Comparison of ENCODE assay signal across 20 mouse cellular contexts in genomic region chr6:135053789-135054188, GRCm38 (mm10). TPM values are rescaled to one million over a fixed set of nuclear protein-coding genes. Genes with fewer than 3 reads are reported as not detected.
DNase-seq lines count a peak whose midpoint lies in the region; ATAC-seq and TF ChIP-seq lines count a peak whose summit lies in the region.
"Had no signal": no experiment of that assay in that cellular context is flagged by ENCODE, and none has a peak within 500 bp of the region (broad histone marks: within the 10 kb centered on the region; RNA-seq: fewer than 3 reads in every experiment).

No protein-coding gene starts in this region.

- no peaks in the 10 kb centered on the region for H3K9me3 ChIP-seq in intestine, embryonic 16.5 days (ENCODE audit: control insufficient read depth, low read length)
- H3K9me3 ChIP-seq in intestine, embryonic 15.5 days, result no peaks in the 10 kb centered on the region
- H3K9me3 ChIP-seq in stomach, embryonic 16.5 days (replicated peaks; ENCODE audit: control insufficient read depth, low read length), result no peaks in the 10 kb centered on the region
- H3K9me3 ChIP-seq in stomach, postnatal 0 days (ENCODE audit: control insufficient read depth, low read length), result no peaks in the 10 kb centered on the region
- H3K9me3 ChIP-seq: G1E had no signal

- no peak for TF ChIP-seq CTCF in stomach, postnatal 0 days (IDR thresholded peaks at IDR 0.05; ENCODE audit: low read depth)
- no peak for TF ChIP-seq CTCF in lung, adult 2 months (IDR thresholded peaks at IDR 0.05; ENCODE audit: insufficient read depth, low read length)

- H3K27me3 ChIP-seq in intestine, embryonic 16.5 days (replicated peaks; ENCODE audit: control insufficient read depth, insufficient read depth, low read length), result no peaks in the 10 kb centered on the region
- no peaks in the 10 kb centered on the region for H3K27me3 ChIP-seq in intestine, embryonic 15.5 days (replicated peaks)
- H3K27me3 ChIP-seq in stomach, embryonic 16.5 days (ENCODE audit: control insufficient read depth, insufficient read depth, low read length), result no peaks in the 10 kb centered on the region
- no peaks in the 10 kb centered on the region for H3K27me3 ChIP-seq in stomach, postnatal 0 days (ENCODE audit: control insufficient read depth, insufficient read depth, low read length)
- H3K27me3 ChIP-seq: Patski had no signal

- no peaks in the 10 kb centered on the region for H3K36me3 ChIP-seq in intestine, embryonic 16.5 days (ENCODE audit: control insufficient read depth, insufficient read depth, low read length)
- H3K36me3 ChIP-seq in intestine, embryonic 15.5 days, result no peaks in the 10 kb centered on the region
- no peaks in the 10 kb centered on the region for H3K36me3 ChIP-seq in stomach, embryonic 16.5 days (ENCODE audit: control insufficient read depth, insufficient read depth, low read length)
- H3K36me3 ChIP-seq in stomach, postnatal 0 days (ENCODE audit: control insufficient read depth, insufficient read depth, low read length), result no peaks in the 10 kb centered on the region
- H3K36me3 ChIP-seq: G1E had no signal

- no peak for TF ChIP-seq EP300 in stomach, postnatal 0 days (optimal IDR thresholded peaks at IDR 0.05)

- no peak for TF ChIP-seq POLR2A in lung, adult 2 months (IDR thresholded peaks at IDR 0.05; ENCODE audit: borderline replicate concordance, extremely low read depth, low read depth, low read length)

- no peak overlapping the region for H3K9ac ChIP-seq in intestine, embryonic 16.5 days (ENCODE audit: low read depth, low read length)
- no peak overlapping the region for H3K9ac ChIP-seq in intestine, embryonic 15.5 days
- peak overlapping the region; percentile 16; the same call in 1 of the 2 replicates for H3K9ac ChIP-seq in stomach, embryonic 16.5 days (ENCODE audit: low read length)
- no peak overlapping the region for H3K9ac ChIP-seq in stomach, postnatal 0 days (ENCODE audit: low read length)

- H3K27ac ChIP-seq in intestine, embryonic 16.5 days (ENCODE audit: low read length), result no peak overlapping the region
- no peak overlapping the region for H3K27ac ChIP-seq in intestine, embryonic 15.5 days
- no peak overlapping the region for H3K27ac ChIP-seq in stomach, embryonic 16.5 days (ENCODE audit: low read length)
- no peak overlapping the region for H3K27ac ChIP-seq in stomach, postnatal 0 days (replicated peaks)

- DNase-seq in stomach, postnatal 0 days (ENCODE audit: low spot score), result peak; percentile 51
- no peak for DNase-seq in lung, adult 2 months
- no peak for DNase-seq in natural killer cell, adult 2 months (ENCODE audit: low spot score in 2 of 2)
- DNase-seq: adrenal gland, adult 2 months; adrenal gland, adult 8-10 months; adrenal gland, postnatal 10 days; adrenal gland, postnatal 14 days; adrenal gland, postnatal 25 days; adrenal gland, postnatal 36 days; B cell, adult 2 months; cerebellum, adult 11 months; cerebellum, adult 11-12 months; cerebellum, adult 18-20 months had no signal

- 69% methylated on average over 3 of the region's 3 CpGs for WGBS in intestine, embryonic 16.5 days
- WGBS in intestine, embryonic 15.5 days, result 71% methylated on average over 3 of the region's 3 CpGs
- WGBS in stomach, embryonic 16.5 days, result 66% methylated on average over 3 of the region's 3 CpGs
- 45% methylated on average over 3 of the region's 3 CpGs for WGBS in stomach, postnatal 0 days
- WGBS in lung, adult 2 months, result 84% methylated on average over 3 of the region's 3 CpGs

- 0 out of 2 replicates have a peak, but pooled peaks have one; percentile 40 for ATAC-seq in intestine, embryonic 16.5 days
- ATAC-seq in intestine, embryonic 15.5 days, result no peak
- peak; percentile 50; the same call in 1 of the 2 replicates for ATAC-seq in stomach, embryonic 16.5 days (ENCODE audit: insufficient read depth, low FRiP score)
- ATAC-seq in stomach, postnatal 0 days (ENCODE audit: low FRiP score, low TSS enrichment), result peak; percentile 58; the same call in 1 of the 2 replicates
- ATAC-seq: activated CD4-positive, CD25-positive, alpha-beta regulatory T cell, adult 4 months; CD4-positive, CD25-positive, alpha-beta regulatory T cell, adult 4 months; Patski had no signal

- H3K4me3 ChIP-seq in intestine, embryonic 16.5 days (ENCODE audit: low read length), result no peak overlapping the region
- H3K4me3 ChIP-seq in intestine, embryonic 15.5 days (replicated peaks), result no peak overlapping the region
- no peak overlapping the region for H3K4me3 ChIP-seq in stomach, embryonic 16.5 days (replicated peaks; ENCODE audit: low read length)
- no peak overlapping the region for H3K4me3 ChIP-seq in stomach, postnatal 0 days (ENCODE audit: low read depth, low read length)
- no peak overlapping the region for H3K4me3 ChIP-seq in lung, adult 2 months (replicated peaks; ENCODE audit: extremely low read depth, low read depth, low read length)

- no peaks in the 10 kb centered on the region for H3K4me1 ChIP-seq in intestine, embryonic 16.5 days (ENCODE audit: control insufficient read depth, insufficient read depth, low read length)
- no peaks in the 10 kb centered on the region for H3K4me1 ChIP-seq in intestine, embryonic 15.5 days (replicated peaks)
- peaks cover 5% of the 10 kb centered on the region; the same call in 1 of the 2 replicates for H3K4me1 ChIP-seq in stomach, embryonic 16.5 days (ENCODE audit: control insufficient read depth, insufficient read depth, low read length)
- no peaks in the 10 kb centered on the region for H3K4me1 ChIP-seq in stomach, postnatal 0 days (replicated peaks; ENCODE audit: control insufficient read depth, insufficient read depth)
- peaks cover 1% of the 10 kb centered on the region for H3K4me1 ChIP-seq in lung, adult 2 months (ENCODE audit: control insufficient read depth, insufficient read depth, low read length)

- no peak overlapping the region for H3K4me2 ChIP-seq in intestine, embryonic 16.5 days (ENCODE audit: low read depth, low read length)
- H3K4me2 ChIP-seq in intestine, embryonic 15.5 days (replicated peaks), result no peak overlapping the region
- H3K4me2 ChIP-seq in stomach, embryonic 16.5 days (ENCODE audit: low read depth, low read length), result no peak overlapping the region
- H3K4me2 ChIP-seq in stomach, postnatal 0 days (replicated peaks; ENCODE audit: low read depth), result no peak overlapping the region

RNA-seq across cellular contexts. Expression of gene Gprc5a, which starts 11.7 kb away (rescaled TPM):
- 8.3 and 10.8 TPM in 2 replicates for polyA plus RNA-seq in intestine, embryonic 16.5 days (2015; fragmentation: Nextera tagmentation; extraction: Ambion mirVana)
- 8.8 and 10.9 TPM in 2 replicates for polyA plus RNA-seq in intestine, embryonic 15.5 days (2015; fragmentation: Nextera tagmentation; extraction: Ambion mirVana)
- 24.7 and 30.4 TPM in 2 replicates for polyA plus RNA-seq in stomach, embryonic 16.5 days (2015; fragmentation: Nextera tagmentation; extraction: Ambion mirVana)
- polyA plus RNA-seq in stomach, postnatal 0 days (2015; fragmentation: Nextera tagmentation; extraction: Ambion mirVana), result 9.8 and 13.5 TPM in 2 replicates
- polyA plus RNA-seq in lung, adult 2 months (2012; rRNA removed), result 281 and 352 TPM in 2 replicates
- polyA plus RNA-seq: G1E had no signal

RNA-seq across cellular contexts. Expression of gene Ddx47, which starts 42.4 kb away (rescaled TPM):
- polyA plus RNA-seq in intestine, embryonic 16.5 days (2015; fragmentation: Nextera tagmentation; extraction: Ambion mirVana), result 82.3 and 95.1 TPM in 2 replicates
- polyA plus RNA-seq in intestine, embryonic 15.5 days (2015; fragmentation: Nextera tagmentation; extraction: Ambion mirVana), result 97.4 and 99.7 TPM in 2 replicates
- 104 and 105 TPM in 2 replicates for polyA plus RNA-seq in stomach, embryonic 16.5 days (2015; fragmentation: Nextera tagmentation; extraction: Ambion mirVana)
- 46.0 and 47.7 TPM in 2 replicates for polyA plus RNA-seq in stomach, postnatal 0 days (2015; fragmentation: Nextera tagmentation; extraction: Ambion mirVana)
- polyA plus RNA-seq in lung, adult 2 months (2012; rRNA removed), result 35.8 and 55.7 TPM in 2 replicates
